Comparison of ENCODE assay signal across 8 mouse cellular contexts in genomic region chr1:81593280-81594182, GRCm38 (mm10).
DNase-seq lines count a peak whose midpoint lies in the region; ATAC-seq and TF ChIP-seq lines count a peak whose summit lies in the region.

No protein-coding gene starts in this region.

- no peaks in the 10 kb centered on the region for H3K9me3 ChIP-seq in forebrain, embryonic 15.5 days
- H3K9me3 ChIP-seq in lung, postnatal 0 days (ENCODE audit: low read length) = no peaks in the 10 kb centered on the region

- 1% methylated on average over 19 of the region's 19 CpGs for WGBS in forebrain, embryonic 15.5 days
- 5% methylated on average over 19 of the region's 19 CpGs for WGBS in lung, postnatal 0 days

- H3K4me2 ChIP-seq in forebrain, embryonic 15.5 days (replicated peaks) = peak overlapping the region; percentile 54
- peak overlapping the region; percentile 60 for H3K4me2 ChIP-seq in lung, postnatal 0 days (replicated peaks; ENCODE audit: low read depth, low read length)

- peak; percentile 43; the same call in 1 of the 2 replicates for TF ChIP-seq EP300 in lung, postnatal 0 days (IDR thresholded peaks at IDR 0.05)

- intact Hi-C loops in heart, postnatal 14 days (cut with DNase I) = loop anchor here (10.0 kb wide), 1 partner anchor 701 kb away; the partner anchor contains the start of gene Irs1

- peak overlapping the region; percentile 43 for H3K4me3 ChIP-seq in forebrain, embryonic 15.5 days
- H3K4me3 ChIP-seq in lung, postnatal 0 days (ENCODE audit: low read depth, low read length) = peak overlapping the region; percentile 38

- peak; percentile 99 for ATAC-seq in forebrain, embryonic 15.5 days (replicated peaks)
- peak; percentile 93 for ATAC-seq in lung, postnatal 0 days
- ATAC-seq in megakaryocyte progenitor cell, adult 5-6 weeks (replicated peaks; ENCODE audit: poor library complexity) = no peak

- peak; percentile 23 for DNase-seq in ovary, adult 18-20 months (ENCODE audit: low spot score)
- DNase-seq in ovary, postnatal 10 days (ENCODE audit: low spot score) = no peak
- peak; percentile 33 to 48 for DNase-seq in heart, postnatal 14 days
- peak; percentile 47 to 58 for DNase-seq in layer of hippocampus, postnatal 14 days (ENCODE audit: low spot score in 2 of 2)
- peak; percentile 74 for DNase-seq in lung, postnatal 0 days (ENCODE audit: low spot score)
- peak; percentile 44 for DNase-seq in right cerebral cortex, postnatal 14 days

- peak overlapping the region; percentile 97 for H3K27ac ChIP-seq in forebrain, embryonic 15.5 days (replicated peaks)
- H3K27ac ChIP-seq in lung, postnatal 0 days (ENCODE audit: low read length) = peak overlapping the region; percentile 71

- peak overlapping the region; percentile 63 for H3K9ac ChIP-seq in forebrain, embryonic 15.5 days (replicated peaks)
- H3K9ac ChIP-seq in lung, postnatal 0 days (replicated peaks; ENCODE audit: low read depth) = no peak overlapping the region

- peaks cover 20% of the 10 kb centered on the region for H3K4me1 ChIP-seq in forebrain, embryonic 15.5 days
- H3K4me1 ChIP-seq in lung, postnatal 0 days (ENCODE audit: insufficient read depth, low read depth, low read length) = no peaks in the 10 kb centered on the region

- H3K27me3 ChIP-seq in forebrain, embryonic 15.5 days = no peaks in the 10 kb centered on the region
- no peaks in the 10 kb centered on the region for H3K27me3 ChIP-seq in lung, postnatal 0 days (replicated peaks; ENCODE audit: insufficient read depth, low read length)

- H3K36me3 ChIP-seq in forebrain, embryonic 15.5 days = no peaks in the 10 kb centered on the region
- no peaks in the 10 kb centered on the region for H3K36me3 ChIP-seq in lung, postnatal 0 days (ENCODE audit: insufficient read depth, low read length)

- TF ChIP-seq CTCF in lung, postnatal 0 days (IDR thresholded peaks at IDR 0.05) = no peak
